Mouse (Mus musculus) urinary bladder, adult 2 months (tissue): Measurements from ENCODE around the gene Twist2. TPM values are rescaled to one million over a fixed set of nuclear protein-coding genes. Genes with fewer than 3 reads are reported as not detected.

ENCODE experiments used
- DNase-seq: peaks from one replicate; pipeline ENCODE4 v3.0.0; 2022; ENCODE audit warnings: low spot score
- polyA plus RNA-seq: library from polyadenylated mRNA; depleted of rRNA; stranded (reverse); fragments of >200 nt; gene quantifications from 2 replicates; pipeline ENCODE4 v1.2.3, GENCODE M21; 2012; rRNA removed

Twist2 gene
- 22.2 and 22.4 TPM in 2 replicates for polyA plus RNA-seq

DNA sequence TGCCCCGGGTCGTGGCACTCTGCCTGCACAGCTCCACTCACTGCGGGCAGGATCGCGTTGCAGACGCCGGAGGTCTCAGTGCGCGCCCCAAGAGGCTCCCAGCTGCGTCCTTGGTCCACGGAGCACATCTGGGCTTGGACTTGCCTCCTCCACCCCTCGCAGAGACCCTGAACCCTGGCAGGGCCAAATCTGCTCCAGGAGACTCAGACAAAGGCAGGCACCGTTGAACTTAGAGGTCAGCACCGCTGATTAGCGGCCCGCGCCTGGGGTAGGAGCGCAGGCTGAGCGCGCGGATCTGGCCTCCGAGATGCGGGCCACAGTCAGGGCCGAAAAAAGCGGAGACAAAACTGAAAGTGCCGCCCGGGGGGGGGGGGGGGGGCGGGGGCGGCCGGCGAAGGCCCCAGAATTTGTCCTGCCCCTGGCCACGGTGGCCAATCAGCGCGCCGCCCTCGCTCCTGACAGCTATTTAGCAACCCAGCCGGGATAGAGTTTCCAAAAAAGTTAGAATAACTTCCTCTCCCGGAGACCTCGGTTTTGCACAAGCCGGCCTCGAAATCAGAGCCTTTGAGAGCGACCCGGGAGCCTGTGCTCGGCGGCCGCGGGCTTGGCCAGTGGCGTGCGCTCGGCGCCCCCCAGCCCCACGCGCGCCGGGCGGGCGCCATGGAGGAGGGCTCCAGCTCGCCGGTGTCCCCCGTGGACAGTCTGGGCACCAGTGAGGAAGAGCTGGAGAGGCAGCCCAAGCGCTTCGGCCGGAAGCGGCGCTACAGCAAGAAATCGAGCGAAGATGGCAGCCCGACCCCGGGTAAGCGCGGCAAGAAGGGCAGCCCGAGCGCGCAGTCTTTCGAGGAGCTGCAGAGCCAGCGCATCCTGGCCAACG lies at the start of gene Twist2:
Twist2 (plus strand) TSS at position 495 of the 877 bp plus-strand sequence.
- DNase-seq: no peak

DNA sequence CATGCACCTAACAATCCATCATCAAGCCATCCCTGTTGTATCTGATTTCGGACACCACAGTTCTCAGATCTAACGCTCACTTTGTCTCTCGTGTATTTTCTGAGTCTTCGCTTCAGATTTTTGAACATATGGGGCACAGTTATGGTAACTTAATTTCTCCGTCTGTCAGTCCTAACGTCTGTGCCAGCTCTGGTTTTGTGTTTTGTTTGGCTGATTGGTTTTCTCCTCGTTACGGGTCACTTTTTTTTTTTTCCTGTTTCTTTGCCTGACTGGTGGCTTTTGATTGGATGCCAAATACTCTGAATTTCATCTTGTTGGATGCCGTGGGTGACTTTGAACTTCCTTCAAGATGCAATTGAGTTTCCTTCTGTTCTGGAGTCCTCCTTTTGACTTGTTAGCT lies 48.3 kb upstream of the Twist2 start:
- DNase-seq: no peak

DNA sequence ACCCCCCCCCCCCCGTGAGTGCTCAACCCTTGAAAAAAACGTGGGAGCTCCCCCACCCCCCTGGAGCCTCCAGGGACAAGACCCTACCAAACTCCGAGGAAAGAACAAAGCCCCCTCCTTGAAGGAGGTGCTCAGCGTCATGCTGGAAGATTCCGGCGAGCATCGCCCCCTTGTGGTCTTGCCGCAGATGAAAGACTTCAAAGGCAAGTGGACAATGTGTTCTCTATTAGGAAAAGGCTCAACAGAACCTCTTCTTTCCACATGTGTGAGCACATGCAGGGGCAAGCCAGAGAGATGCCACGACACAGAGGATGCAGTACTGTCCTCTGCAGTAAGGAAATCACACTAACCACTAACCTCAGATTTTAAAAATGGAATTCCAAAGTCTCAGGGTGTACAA lies 46.2 kb upstream of the Twist2 start:
- DNase-seq: peak; percentile 38

DNA sequence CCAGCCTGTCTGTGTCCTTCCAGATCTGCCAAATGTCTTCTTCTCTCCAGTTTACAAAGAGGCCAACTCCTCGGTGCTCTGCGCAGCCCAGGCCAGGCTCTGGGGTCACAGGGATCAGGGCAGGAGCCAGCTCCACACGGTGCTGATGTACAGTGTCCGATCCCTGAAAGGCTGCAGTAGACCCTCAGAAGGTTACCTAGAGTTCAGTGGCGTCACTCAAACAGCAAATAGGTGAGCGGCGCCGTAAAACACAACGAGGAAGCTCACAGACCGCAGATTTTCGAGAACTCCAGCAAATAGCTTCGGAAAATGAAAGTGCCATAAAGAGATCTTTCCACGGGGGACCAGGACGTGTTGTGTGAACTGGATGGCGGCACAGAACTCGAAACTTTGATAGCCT lies 44.0 kb upstream of the Twist2 start:
- DNase-seq: no peak

DNA sequence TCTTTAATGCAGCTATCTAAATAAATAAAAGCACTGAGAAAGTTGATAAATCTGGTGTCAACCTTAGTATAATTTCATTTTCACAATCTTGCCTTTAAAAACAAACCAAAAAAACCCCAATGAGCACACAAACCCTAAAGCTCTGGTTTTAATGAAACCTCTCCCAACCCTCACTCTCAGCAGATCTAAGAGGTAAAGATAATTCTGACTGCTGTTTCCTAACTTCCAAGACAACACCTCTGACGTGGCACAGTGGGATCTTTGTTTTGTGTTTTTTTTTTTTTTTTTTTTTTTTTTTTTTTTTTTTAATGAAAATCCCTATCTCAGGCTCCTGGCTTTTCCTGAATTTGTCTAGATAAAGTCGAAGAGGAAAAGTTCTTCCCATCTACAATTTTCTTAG lies 43.1 kb upstream of the Twist2 start:
- no peak for DNase-seq

DNA sequence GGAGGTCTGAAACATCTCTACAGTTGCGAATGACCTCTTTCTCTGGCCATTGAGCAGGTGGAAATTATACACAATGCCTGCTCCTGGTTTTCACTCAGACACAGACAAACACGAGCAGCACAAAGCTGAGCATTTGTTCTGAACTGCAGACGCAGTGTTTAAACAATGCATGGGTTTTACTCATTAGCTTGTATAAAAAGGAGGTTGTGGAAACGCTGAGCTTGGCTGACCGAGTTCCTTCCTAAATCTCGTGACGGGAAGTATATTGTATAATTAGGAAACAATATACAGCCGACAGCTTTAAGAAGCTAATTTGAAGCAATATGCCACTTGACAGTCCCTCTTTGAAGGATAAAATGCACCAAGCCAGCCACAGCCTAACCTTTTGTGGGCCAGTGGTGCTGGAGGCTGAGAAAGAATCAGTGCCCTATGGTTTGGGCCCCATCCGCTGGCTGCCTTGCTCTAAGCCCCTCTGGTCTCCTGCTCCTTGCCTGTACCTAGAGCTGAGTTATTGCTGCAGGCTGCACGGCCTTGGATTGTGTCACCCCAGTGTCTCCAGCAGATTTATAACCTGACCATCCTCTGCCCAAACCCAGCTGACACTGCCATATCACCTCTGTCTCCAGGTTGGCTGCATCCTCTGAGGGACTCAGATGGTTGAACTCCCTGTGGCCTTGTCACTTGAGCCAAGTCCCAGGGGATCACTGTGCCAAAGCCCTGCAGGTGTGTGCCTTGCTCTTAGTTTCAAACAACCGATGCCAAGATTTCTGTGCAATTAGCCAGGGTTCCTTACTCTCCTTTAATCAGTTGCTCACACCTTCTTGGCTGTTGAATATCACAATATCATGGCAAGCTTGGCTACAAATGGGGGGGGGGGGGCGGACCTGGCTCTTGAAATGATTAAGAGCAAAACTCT lies 42.4 kb upstream of the Twist2 start:
- no peak for DNase-seq

DNA sequence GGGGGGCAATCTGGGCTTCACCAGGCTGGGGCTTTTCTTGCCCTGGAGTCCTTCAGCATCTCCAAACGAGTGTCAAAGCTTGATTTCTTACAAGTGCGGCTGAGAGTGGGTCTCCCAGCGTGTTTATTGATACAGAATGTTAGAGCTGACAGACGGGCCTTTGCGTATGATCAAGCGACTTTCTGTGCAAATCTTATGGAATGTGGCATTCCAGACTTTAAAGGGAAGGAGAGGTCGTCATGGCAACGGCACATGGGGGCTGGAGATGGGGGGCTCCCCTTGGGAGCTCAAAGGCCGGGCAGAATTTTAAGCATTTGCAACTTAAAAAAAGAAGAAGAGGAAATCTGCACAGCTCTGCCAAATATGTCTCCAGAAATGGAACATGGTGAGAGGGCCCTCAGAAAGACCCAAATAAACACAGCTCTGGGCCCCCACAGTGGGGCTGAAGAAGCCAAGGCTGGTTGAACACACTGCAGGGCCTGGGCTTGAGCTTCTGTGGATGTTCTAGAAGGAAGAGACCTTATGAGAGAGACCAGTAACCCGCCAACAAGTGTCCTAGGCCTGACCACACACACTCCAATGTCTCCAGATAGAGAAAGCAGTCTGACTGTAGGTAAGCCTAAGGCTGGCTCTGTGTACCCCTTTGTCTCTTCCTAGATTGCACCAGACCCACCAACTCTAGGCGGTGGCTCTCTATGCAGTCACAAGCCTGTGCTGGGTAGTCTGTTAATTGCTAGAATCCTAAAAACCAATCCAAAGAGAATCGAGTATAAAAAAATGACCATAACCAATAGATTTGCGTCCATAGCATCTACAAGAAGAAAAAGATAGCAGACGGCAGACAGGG lies 40.9 kb upstream of the Twist2 start:
- DNase-seq: no peak

DNA sequence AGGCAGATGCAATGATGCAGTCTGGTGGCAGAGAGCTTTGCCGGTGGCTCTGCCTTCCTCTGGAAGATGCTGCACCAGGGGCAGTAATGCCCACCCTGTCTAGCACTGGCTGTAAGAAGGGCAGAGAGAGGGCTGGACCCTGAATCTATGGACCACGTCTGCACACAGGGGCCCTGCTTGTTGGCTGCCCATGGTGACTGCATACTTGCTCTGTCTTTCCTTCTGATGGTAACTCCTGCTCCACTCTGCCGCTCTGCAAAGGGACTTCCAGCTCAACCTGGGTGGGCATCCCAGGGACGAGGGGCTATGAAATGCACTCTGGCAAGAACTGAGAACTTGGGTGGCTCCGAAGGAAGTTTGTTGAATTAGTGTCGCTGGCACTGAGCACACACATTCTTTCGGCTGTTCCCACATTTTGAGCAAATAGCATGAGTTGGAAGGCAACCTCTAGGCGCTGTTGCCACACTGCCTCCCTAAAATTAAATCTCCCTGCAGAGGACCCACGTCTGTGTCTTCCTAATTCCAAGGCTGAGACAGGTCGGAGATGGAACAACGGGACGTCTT lies 38.7 kb upstream of the Twist2 start:
- DNase-seq: no peak

DNA sequence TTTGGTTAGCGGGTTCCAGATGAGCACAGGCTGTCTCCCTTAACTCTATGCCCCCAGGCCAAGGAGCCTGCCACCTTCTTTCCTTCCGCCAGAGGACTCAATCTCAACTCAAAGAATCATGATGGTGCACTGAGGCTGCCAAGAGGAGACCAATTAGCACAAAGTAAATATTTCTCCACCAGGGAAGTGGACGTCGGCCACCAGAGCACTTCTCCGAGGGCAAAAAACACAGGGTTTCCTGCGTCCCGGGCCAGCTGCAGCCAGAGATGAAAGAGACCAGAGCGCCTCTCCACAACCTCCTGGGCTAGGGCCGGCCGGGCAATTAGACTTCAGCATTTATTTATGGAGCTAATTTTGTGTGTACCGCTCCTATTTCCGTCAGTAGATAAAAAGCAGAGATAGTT lies 31.0 kb upstream of the Twist2 start:
- DNase-seq: no peak

DNA sequence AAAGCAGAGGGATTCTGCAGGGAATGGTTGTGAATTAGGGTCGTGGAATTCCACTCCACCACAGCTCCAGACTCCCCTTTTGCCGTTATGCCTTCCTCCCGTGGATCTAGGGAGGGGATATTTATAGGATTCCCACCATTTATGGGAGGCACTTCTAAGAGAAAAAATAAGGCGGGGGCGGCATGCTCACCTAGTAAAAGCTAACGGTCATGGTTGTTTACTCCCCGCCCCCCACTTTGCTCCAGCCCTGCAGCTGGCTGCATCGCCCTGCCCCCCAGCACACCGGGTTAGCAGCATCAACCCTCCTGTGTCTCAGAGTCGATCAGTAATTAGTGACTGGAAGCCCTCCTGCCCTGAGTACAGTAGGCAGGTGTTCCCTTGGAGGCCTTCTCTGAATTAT lies 30.6 kb upstream of the Twist2 start:
- DNase-seq: no peak

DNA sequence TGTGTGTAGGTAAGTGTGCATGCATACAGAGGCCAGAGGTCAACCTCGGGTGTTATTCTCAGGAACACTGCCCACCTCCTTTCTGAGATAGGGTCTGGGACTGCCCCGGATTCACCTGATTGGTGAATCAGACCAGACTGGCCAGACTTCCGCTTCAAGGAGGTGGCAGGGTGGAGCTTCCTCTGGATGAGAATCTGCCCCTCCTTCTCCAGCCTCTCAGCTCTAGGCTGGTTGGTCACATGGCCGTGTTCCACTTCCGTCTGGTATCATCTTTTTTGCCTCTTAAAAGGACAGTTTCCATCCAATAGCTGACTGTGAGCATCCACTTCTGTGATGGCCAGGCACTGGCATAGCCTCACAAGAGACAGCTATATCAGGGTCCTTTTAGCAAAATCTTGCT lies 24.3 kb upstream of the Twist2 start:
- no peak for DNase-seq

DNA sequence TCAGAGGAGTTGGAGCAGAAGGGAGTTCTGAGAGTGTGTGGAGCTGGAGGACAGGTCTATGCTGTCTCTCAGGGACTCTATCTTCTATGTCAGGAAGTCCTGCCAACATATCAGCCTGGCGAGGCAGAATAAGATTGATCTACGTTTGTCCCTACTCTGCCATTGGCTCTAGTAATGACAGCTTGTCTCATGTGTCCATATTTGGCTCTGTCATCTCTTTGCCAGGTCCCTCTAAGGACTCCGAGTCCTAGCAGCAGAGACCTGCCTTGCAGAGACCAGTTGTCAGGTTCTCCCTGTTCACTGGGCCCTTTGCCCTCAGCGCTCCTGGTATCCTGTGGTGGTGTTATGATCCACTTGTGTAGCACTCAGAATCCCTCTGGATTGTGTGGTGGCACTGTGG lies 21.4 kb upstream of the Twist2 start:
- DNase-seq: no peak

DNA sequence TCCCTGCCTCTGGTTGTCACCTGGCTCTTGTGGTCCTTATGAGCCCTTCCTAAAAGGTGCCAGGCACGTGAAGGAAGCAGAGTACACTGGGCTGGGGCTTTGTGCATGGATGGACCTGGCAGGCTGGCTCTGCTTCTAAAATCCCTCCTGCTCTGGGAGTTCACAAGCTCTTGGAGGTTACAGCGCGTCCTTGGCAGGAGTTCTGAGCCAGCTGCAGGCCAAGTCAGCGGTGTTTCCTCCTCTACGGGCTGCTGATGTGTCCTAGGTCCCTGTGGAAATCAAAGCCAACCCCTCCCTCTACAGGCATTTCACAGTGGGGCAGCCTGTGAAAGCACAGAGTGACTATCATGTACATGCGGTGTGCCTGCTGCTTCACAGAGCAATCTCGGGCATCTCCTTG lies 20.1 kb upstream of the Twist2 start:
- no peak for DNase-seq

DNA sequence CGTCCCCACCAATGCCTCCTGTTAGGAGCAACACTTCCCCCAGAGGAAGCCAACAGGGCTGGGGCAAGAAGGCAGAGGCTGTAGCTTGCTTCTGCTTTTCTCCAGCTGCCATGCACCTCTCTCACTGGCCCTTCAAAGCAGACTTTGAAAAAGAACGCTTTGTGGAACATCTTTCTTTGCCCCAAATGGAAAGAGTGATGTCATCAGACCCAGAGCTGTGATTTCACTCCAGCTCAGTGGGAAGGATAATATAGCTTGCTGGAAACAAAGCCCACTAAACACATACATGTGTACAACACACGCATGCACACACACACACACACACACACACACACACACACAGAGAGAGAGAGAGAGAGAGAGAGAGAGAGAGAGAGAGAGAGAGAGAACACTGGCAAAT lies 17.1 kb upstream of the Twist2 start:
- no peak for DNase-seq

DNA sequence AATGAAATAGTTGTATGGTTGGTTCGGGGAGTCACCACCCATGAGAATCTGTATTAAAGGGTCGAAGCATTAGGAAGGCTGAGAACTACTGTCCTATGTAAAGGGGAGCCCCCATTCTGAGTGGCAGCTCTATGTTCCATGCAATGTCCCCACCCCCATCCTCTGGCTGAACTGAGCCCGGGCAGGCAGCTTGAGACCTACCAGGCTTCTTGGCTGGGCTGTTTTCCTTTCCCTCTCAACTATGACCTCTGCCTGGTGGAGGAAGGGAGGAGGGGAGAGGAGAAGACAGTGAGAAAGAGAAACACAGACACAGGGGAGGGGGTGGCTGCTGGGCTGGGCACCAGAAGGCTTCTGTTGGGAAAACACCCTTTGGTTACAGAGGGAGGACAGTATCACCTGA lies 1.9 kb upstream of the Twist2 start:
- no peak for DNase-seq

DNA sequence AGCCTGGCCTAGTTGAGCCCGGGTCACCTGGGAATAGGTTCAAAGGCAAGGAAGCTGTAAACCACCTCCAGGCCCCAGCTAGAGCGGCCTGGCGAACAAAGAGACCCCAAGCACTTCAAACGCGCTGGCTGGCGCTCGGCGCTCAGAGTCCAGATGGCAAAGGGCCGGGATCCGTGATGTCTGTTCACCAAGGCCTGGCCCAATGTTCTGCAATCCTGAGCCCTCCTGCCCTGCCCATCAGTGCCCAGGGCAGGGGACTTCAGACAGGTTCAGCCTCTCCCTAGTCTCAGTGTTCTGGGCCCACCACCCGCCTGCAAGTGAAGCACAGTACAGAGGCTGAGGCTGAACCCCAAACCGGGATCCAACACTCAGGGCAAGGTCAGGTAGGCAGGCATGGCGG lies 913 bp upstream of the Twist2 start:
- no peak for DNase-seq

DNA sequence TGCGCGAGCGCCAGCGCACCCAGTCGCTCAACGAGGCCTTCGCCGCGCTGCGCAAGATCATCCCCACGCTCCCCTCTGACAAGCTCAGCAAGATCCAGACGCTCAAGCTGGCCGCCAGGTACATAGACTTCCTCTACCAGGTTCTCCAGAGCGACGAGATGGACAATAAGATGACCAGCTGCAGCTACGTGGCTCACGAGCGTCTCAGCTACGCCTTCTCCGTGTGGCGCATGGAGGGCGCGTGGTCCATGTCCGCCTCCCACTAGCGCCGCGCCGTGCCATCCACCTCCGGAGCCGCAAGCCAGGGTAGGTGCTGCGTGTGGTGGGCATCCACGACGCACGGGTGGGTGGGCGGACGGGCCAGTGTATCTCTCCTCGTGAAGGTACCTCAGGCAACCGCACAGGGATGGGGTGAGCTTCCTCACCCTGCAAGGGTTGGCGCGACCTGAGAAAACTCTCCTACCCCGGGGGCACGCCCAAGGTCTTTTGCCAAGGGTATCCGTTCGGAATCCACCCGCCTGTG lies 644 bp downstream of the Twist2 start:
- DNase-seq: no peak

DNA sequence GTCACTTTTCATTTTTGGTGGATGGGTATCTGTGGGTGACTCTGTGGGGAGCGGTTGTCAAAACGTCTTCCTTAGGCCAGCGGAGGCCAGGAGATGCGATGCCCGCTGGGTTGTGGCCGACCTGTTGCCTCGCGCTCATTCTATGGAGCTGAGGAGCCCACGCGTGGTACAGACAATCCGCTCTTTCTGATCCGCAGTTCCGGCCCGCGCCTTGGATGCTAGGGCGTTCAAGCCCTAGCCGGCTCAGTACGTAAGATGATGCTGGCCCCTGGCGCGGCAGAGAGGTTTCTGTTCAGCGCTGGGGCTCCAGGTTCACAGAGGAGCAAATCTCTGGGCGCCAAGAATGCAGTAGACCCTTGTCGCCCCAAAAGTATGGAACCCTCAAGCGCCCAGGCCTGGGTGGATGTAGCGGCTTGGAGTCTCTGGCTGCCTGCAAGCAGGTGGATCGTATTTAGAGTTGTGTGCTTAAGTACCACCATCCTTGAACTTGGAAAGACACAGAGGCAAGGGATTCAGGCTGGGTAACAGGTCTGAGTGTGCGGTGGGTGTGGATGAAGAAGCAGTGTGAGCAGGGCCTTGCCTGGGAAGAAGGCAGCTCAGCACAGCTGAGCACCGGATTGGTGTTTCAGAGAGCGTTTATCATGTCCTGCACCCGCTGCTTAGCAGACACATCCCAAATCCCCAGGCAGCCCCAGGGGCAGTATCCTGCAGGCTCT lies 1.3 kb downstream of the Twist2 start:
- no peak for DNase-seq

DNA sequence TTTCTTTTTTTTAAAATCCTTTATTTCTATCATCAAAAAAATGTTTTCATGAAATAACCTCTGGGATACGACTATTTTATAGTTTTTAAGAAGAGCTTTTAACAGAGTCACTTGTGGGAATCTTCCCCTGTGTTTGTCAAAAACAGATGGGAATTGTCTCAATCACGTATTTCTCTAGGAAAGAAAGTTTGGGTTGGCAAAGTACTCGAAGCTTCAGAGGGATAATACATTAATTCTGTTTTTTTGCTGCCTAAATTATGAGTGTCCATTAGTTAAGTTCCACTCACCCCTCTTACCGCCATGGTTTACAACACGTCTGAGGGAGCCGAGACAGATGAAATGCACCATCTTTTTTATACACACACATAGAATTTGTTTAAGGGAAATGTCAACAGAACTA lies 2.2 kb downstream of the Twist2 start:
- no peak for DNase-seq

DNA sequence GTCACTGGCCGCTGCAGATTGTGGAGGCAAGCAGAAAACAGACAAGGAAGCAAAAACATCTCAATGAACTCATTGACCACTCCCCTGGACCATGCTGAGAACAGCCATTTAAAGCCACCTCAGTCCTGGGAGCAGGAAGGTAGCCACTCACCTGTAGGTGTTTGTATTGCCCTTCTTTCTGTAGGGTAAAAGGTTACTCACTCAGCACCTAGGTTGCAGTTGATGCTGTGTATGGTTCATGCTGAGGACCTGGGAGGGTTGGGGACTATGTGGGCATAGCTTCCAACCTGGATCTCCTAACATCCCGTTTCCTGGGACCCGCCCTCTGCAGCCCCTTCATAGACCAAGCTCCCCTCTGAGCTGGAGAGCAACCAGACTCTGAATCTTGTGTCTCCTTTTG lies 14.8 kb downstream of the Twist2 start:
- no peak for DNase-seq

DNA sequence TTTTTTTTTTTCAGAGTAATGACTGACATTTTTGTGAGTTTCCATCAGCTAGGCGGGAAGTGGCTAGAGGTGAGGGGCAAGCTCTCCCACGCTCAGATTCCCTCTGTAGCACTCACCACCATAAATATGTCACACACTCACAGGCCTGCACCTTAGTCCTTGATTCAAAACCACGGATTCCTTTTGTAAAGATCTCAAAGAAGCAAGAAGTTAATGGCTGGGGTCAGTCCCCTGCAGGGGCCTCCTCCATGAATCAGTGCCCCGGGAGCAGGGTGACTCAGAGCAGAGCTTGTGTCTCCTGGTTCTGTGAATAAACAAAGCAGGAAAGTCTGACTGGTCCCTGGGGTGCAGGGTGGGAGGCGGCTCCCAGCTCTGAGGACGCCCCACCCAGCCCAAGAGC lies 15.3 kb downstream of the Twist2 start:
- DNase-seq: no peak
